Mouse (Mus musculus): ENCODE measurements around the gene Gucd1. TPM values are rescaled to one million over a fixed set of nuclear protein-coding genes. Genes with fewer than 3 reads are reported as not detected.

Gucd1 gene
- polyA plus RNA-seq, 1 experiment from 2014 or later: 32.8 TPM

GRCm38 (mm10) chr10:75484767-75485166, 33.0 kb downstream of the Gucd1 start:
- Histone ChIP-seq H3K9me3 (ENCODE audit: control insufficient read depth, low read length) (no peaks in the 10 kb centered on the region), H3K4me3 (ENCODE audit: control insufficient read depth in 1 of 2, insufficient read depth in 1 of 2, low read depth in 1 of 2, low read length in 2 of 2) (no peak overlapping the region), H3K9ac (ENCODE audit: low read length) (no peak overlapping the region), H3K27ac (replicated peaks in 1 of 2; ENCODE audit: control insufficient read depth in 1 of 2, insufficient read depth in 1 of 2, low read depth in 2 of 2, low read length in 2 of 2) (no peak overlapping the region), H3K27me3 (ENCODE audit: control insufficient read depth, insufficient read depth, low read length) (no peaks in the 10 kb centered on the region), H3K36me3 (ENCODE audit: control insufficient read depth, insufficient read depth, low read length) (no peaks in the 10 kb centered on the region), H3K4me2 (ENCODE audit: low read length) (no peak overlapping the region), H3K4me1 (ENCODE audit: control insufficient read depth in 2 of 2, insufficient read depth in 2 of 2, low read length in 2 of 2) (peaks cover 0 to 5% of the 10 kb centered on the region in 2 experiments; a peak in 1 of 4 replicates)
- no peak for ATAC-seq (ENCODE audit: insufficient number of reproducible peaks, insufficient read depth, low FRiP score, low read depth)
- 61% methylated on average over 6 of the region's 6 CpGs for WGBS

- Histone ChIP-seq H3K27ac (replicated peaks in 1 of 2; ENCODE audit: control insufficient read depth in 1 of 2, insufficient read depth in 1 of 2, low read depth in 2 of 2, low read length in 2 of 2) (no peak overlapping the region), H3K4me2 (ENCODE audit: low read length) (no peak overlapping the region), H3K27me3 (ENCODE audit: control insufficient read depth, insufficient read depth, low read length) (no peaks in the 10 kb centered on the region), H3K36me3 (ENCODE audit: control insufficient read depth, insufficient read depth, low read length) (no peaks in the 10 kb centered on the region), H3K9ac (ENCODE audit: low read length) (no peak overlapping the region), H3K4me3 (ENCODE audit: control insufficient read depth in 1 of 2, insufficient read depth in 1 of 2, low read depth in 1 of 2, low read length in 2 of 2) (no peak overlapping the region), H3K4me1 (ENCODE audit: control insufficient read depth in 2 of 2, insufficient read depth in 2 of 2, low read length in 2 of 2) (peaks cover 0 to 5% of the 10 kb centered on the region in 2 experiments; a peak in 1 of 4 replicates), H3K9me3 (ENCODE audit: control insufficient read depth, low read length) (no peaks in the 10 kb centered on the region)
- 76% methylated on average over 6 of the region's 6 CpGs for WGBS
- no peak for ATAC-seq (ENCODE audit: insufficient number of reproducible peaks, insufficient read depth, low FRiP score, low read depth)
Observed at GRCm38 (mm10) chr10:75484066-75484465, 33.7 kb downstream of the Gucd1 start.

- Histone ChIP-seq H3K9me3 (ENCODE audit: control insufficient read depth, low read length) (no peaks in the 10 kb centered on the region), H3K27ac (replicated peaks in 1 of 2; ENCODE audit: control insufficient read depth in 1 of 2, insufficient read depth in 1 of 2, low read depth in 2 of 2, low read length in 2 of 2) (no peak overlapping the region), H3K4me2 (ENCODE audit: low read length) (no peak overlapping the region), H3K4me3 (ENCODE audit: control insufficient read depth in 1 of 2, insufficient read depth in 1 of 2, low read depth in 1 of 2, low read length in 2 of 2) (no peak overlapping the region), H3K27me3 (ENCODE audit: control insufficient read depth, insufficient read depth, low read length) (no peaks in the 10 kb centered on the region), H3K36me3 (ENCODE audit: control insufficient read depth, insufficient read depth, low read length) (no peaks in the 10 kb centered on the region), H3K9ac (ENCODE audit: low read length) (no peak overlapping the region), H3K4me1 (ENCODE audit: control insufficient read depth in 2 of 2, insufficient read depth in 2 of 2, low read length in 2 of 2) (peaks cover 0 to 5% of the 10 kb centered on the region in 2 experiments; a peak in 1 of 4 replicates)
- WGBS: 91% methylated on average over 11 of the region's 11 CpGs
- ATAC-seq (ENCODE audit: insufficient number of reproducible peaks, insufficient read depth, low FRiP score, low read depth): no peak
Observed at GRCm38 (mm10) chr10:75482919-75483483, 34.8 kb downstream of the Gucd1 start.

GRCm38 (mm10) chr10:75482271-75482670, 35.5 kb downstream of the Gucd1 start:
- Histone ChIP-seq H3K4me2 (ENCODE audit: low read length) (no peak overlapping the region), H3K27ac (replicated peaks in 1 of 2; ENCODE audit: control insufficient read depth in 1 of 2, insufficient read depth in 1 of 2, low read depth in 2 of 2, low read length in 2 of 2) (no peak overlapping the region), H3K36me3 (ENCODE audit: control insufficient read depth, insufficient read depth, low read length) (no peaks in the 10 kb centered on the region), H3K27me3 (ENCODE audit: control insufficient read depth, insufficient read depth, low read length) (no peaks in the 10 kb centered on the region), H3K4me1 (ENCODE audit: control insufficient read depth in 2 of 2, insufficient read depth in 2 of 2, low read length in 2 of 2) (peaks cover 0 to 5% of the 10 kb centered on the region in 2 experiments; a peak in 1 of 4 replicates), H3K9ac (ENCODE audit: low read length) (no peak overlapping the region), H3K4me3 (ENCODE audit: control insufficient read depth in 1 of 2, insufficient read depth in 1 of 2, low read depth in 1 of 2, low read length in 2 of 2) (no peak overlapping the region), H3K9me3 (ENCODE audit: control insufficient read depth, low read length) (no peaks in the 10 kb centered on the region)
- WGBS: 87% methylated on average over 5 of the region's 5 CpGs
- no peak for ATAC-seq (ENCODE audit: insufficient number of reproducible peaks, insufficient read depth, low FRiP score, low read depth)

GRCm38 (mm10) chr10:75481703-75482102, 36.1 kb downstream of the Gucd1 start:
- H3K4me1 ChIP-seq (ENCODE audit: control insufficient read depth in 2 of 2, insufficient read depth in 2 of 2, low read length in 2 of 2): peaks cover 0 to 5% of the 10 kb centered on the region in 2 experiments; a peak in 1 of 4 replicates
- H3K4me3 ChIP-seq (ENCODE audit: control insufficient read depth in 1 of 2, insufficient read depth in 1 of 2, low read depth in 1 of 2, low read length in 2 of 2): no peak overlapping the region
- 47% methylated on average over 4 of the region's 4 CpGs for WGBS
- no peak overlapping the region for H3K9ac ChIP-seq (ENCODE audit: low read length)
- H3K36me3 ChIP-seq (ENCODE audit: control insufficient read depth, insufficient read depth, low read length): no peaks in the 10 kb centered on the region
- H3K27ac ChIP-seq (replicated peaks in 1 of 2; ENCODE audit: control insufficient read depth in 1 of 2, insufficient read depth in 1 of 2, low read depth in 2 of 2, low read length in 2 of 2): no peak overlapping the region
- no peaks in the 10 kb centered on the region for H3K9me3 ChIP-seq (ENCODE audit: control insufficient read depth, low read length)
- no peak overlapping the region for H3K4me2 ChIP-seq (ENCODE audit: low read length)
- ATAC-seq (ENCODE audit: insufficient number of reproducible peaks, insufficient read depth, low FRiP score, low read depth): no peak
- H3K27me3 ChIP-seq (ENCODE audit: control insufficient read depth, insufficient read depth, low read length): no peaks in the 10 kb centered on the region

GRCm38 (mm10) chr10:75479955-75480354, 37.8 kb downstream of the Gucd1 start:
- Histone ChIP-seq H3K4me3 (ENCODE audit: control insufficient read depth in 1 of 2, insufficient read depth in 1 of 2, low read depth in 1 of 2, low read length in 2 of 2) (no peak overlapping the region), H3K4me1 (ENCODE audit: control insufficient read depth in 2 of 2, insufficient read depth in 2 of 2, low read length in 2 of 2) (peaks cover 1 to 7% of the 10 kb centered on the region in 2 experiments; a peak in 2 of 4 replicates), H3K9ac (ENCODE audit: low read length) (no peak overlapping the region), H3K36me3 (ENCODE audit: control insufficient read depth, insufficient read depth, low read length) (no peaks in the 10 kb centered on the region), H3K4me2 (ENCODE audit: low read length) (no peak overlapping the region), H3K9me3 (ENCODE audit: control insufficient read depth, low read length) (no peaks in the 10 kb centered on the region), H3K27me3 (ENCODE audit: control insufficient read depth, insufficient read depth, low read length) (no peaks in the 10 kb centered on the region), H3K27ac (replicated peaks in 1 of 2; ENCODE audit: control insufficient read depth in 1 of 2, insufficient read depth in 1 of 2, low read depth in 2 of 2, low read length in 2 of 2) (no peak overlapping the region)
- ATAC-seq (ENCODE audit: insufficient number of reproducible peaks, insufficient read depth, low FRiP score, low read depth): no peak
- WGBS: 79% methylated on average over 2 of the region's 2 CpGs

GRCm38 (mm10) chr10:75477034-75477433, 40.7 kb downstream of the Gucd1 start:
- Histone ChIP-seq H3K27ac (replicated peaks in 1 of 2; ENCODE audit: control insufficient read depth in 1 of 2, insufficient read depth in 1 of 2, low read depth in 2 of 2, low read length in 2 of 2) (no peak overlapping the region), H3K4me2 (ENCODE audit: low read length) (no peak overlapping the region), H3K27me3 (ENCODE audit: control insufficient read depth, insufficient read depth, low read length) (no peaks in the 10 kb centered on the region), H3K9ac (ENCODE audit: low read length) (no peak overlapping the region), H3K36me3 (ENCODE audit: control insufficient read depth, insufficient read depth, low read length) (no peaks in the 10 kb centered on the region), H3K4me3 (ENCODE audit: control insufficient read depth in 1 of 2, insufficient read depth in 1 of 2, low read depth in 1 of 2, low read length in 2 of 2) (no peak overlapping the region), H3K9me3 (ENCODE audit: control insufficient read depth, low read length) (no peaks in the 10 kb centered on the region), H3K4me1 (ENCODE audit: control insufficient read depth in 2 of 2, insufficient read depth in 2 of 2, low read length in 2 of 2) (peaks cover 6 to 8% of the 10 kb centered on the region in 2 experiments; a peak in 3 of 4 replicates)
- 77% methylated on average over 9 of the region's 9 CpGs for WGBS
- ATAC-seq (ENCODE audit: insufficient number of reproducible peaks, insufficient read depth, low FRiP score, low read depth): no peak

Data from heart, embryonic 14.5 days (tissue).